Comparison of ENCODE assay signal across 9 mouse cellular contexts in the genomic region with DNA sequence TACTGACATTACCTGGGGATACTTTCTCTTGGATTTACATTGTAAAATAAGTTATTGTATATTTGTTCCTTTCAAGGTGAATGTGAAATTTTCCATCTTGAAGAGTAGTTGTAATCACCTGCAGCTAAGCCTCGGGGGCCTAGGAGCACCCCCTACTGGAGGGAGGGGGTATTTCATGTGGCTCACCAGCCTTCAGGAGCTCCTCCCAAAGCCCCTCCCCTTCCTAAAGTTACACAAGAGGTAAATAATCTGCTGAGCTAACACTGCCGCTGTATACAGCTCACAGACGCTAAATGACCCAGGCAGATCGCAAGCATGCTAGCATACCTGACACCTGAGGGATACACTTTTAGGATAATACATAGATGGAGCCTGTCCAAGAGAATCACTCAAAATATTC. TPM values are rescaled to one million over a fixed set of nuclear protein-coding genes. Genes with fewer than 3 reads are reported as not detected.
DNase-seq lines count a peak whose midpoint lies in the region; ATAC-seq and TF ChIP-seq lines count a peak whose summit lies in the region.
"Had no signal": no experiment of that assay in that cellular context is flagged by ENCODE, and none has a peak within 500 bp of the region (broad histone marks: within the 10 kb centered on the region; RNA-seq: fewer than 3 reads in every experiment).

No protein-coding gene starts in this region.

- no peak overlapping the region for H3K4me3 ChIP-seq in midbrain, postnatal 0 days (ENCODE audit: low read depth, low read length)
- H3K4me3 ChIP-seq in midbrain, embryonic 15.5 days: no peak overlapping the region
- H3K4me3 ChIP-seq in hindbrain, embryonic 13.5 days: no peak overlapping the region
- H3K4me3 ChIP-seq: stomach, embryonic 15.5 days had no signal

- intact Hi-C loops in left cerebral cortex, postnatal 10 days (cut with DNase I): no loop called here

- no peaks in the 10 kb centered on the region for H3K27me3 ChIP-seq in midbrain, postnatal 0 days (ENCODE audit: insufficient read depth, low read length)
- no peaks in the 10 kb centered on the region for H3K27me3 ChIP-seq in midbrain, embryonic 15.5 days (replicated peaks)
- H3K27me3 ChIP-seq in hindbrain, embryonic 13.5 days: no peaks in the 10 kb centered on the region
- H3K27me3 ChIP-seq: stomach, embryonic 15.5 days had no signal

- no peak for ATAC-seq in midbrain, postnatal 0 days (ENCODE audit: low FRiP score)
- ATAC-seq in midbrain, embryonic 15.5 days (replicated peaks): no peak
- no peak for ATAC-seq in hindbrain, embryonic 13.5 days (ENCODE audit: low FRiP score)

- no peaks in the 10 kb centered on the region for H3K4me1 ChIP-seq in midbrain, postnatal 0 days (ENCODE audit: insufficient read depth, low read length)
- no peaks in the 10 kb centered on the region for H3K4me1 ChIP-seq in midbrain, embryonic 15.5 days
- no peaks in the 10 kb centered on the region for H3K4me1 ChIP-seq in hindbrain, embryonic 13.5 days (replicated peaks)
- H3K4me1 ChIP-seq: stomach, embryonic 15.5 days had no signal

- WGBS in midbrain, postnatal 0 days: 35% methylated on average over 4 of the region's 4 CpGs
- 33% methylated on average over 4 of the region's 4 CpGs for WGBS in midbrain, embryonic 15.5 days
- WGBS in hindbrain, embryonic 13.5 days: 35% methylated on average over 4 of the region's 4 CpGs

- no peak overlapping the region for H3K9ac ChIP-seq in midbrain, postnatal 0 days (replicated peaks; ENCODE audit: low read length, poor library complexity, severe bottlenecking)
- H3K9ac ChIP-seq in midbrain, embryonic 15.5 days: no peak overlapping the region
- no peak overlapping the region for H3K9ac ChIP-seq in hindbrain, embryonic 13.5 days
- H3K9ac ChIP-seq: stomach, embryonic 15.5 days had no signal

- peak; percentile 29; the same call in 1 of the 2 replicates for TF ChIP-seq CTCF in midbrain, postnatal 0 days (IDR thresholded peaks at IDR 0.05)

- no peaks in the 10 kb centered on the region for H3K36me3 ChIP-seq in midbrain, postnatal 0 days (ENCODE audit: insufficient read depth, low read length)
- no peaks in the 10 kb centered on the region for H3K36me3 ChIP-seq in midbrain, embryonic 15.5 days (replicated peaks)
- H3K36me3 ChIP-seq in hindbrain, embryonic 13.5 days: no peaks in the 10 kb centered on the region
- H3K36me3 ChIP-seq: stomach, embryonic 15.5 days had no signal

- no peak overlapping the region for H3K27ac ChIP-seq in midbrain, postnatal 0 days (ENCODE audit: low read depth, low read length)
- no peak overlapping the region for H3K27ac ChIP-seq in midbrain, embryonic 15.5 days
- no peak overlapping the region for H3K27ac ChIP-seq in hindbrain, embryonic 13.5 days
- H3K27ac ChIP-seq: stomach, embryonic 15.5 days had no signal

- H3K4me2 ChIP-seq in midbrain, postnatal 0 days (ENCODE audit: low read depth, low read length, poor library complexity, severe bottlenecking): no peak overlapping the region
- no peak overlapping the region for H3K4me2 ChIP-seq in midbrain, embryonic 15.5 days
- no peak overlapping the region for H3K4me2 ChIP-seq in hindbrain, embryonic 13.5 days
- H3K4me2 ChIP-seq: stomach, embryonic 15.5 days had no signal

- DNase-seq in midbrain, postnatal 0 days (ENCODE audit: low spot score): no peak
- peak; percentile 90 for DNase-seq in ZHBTc4 (ENCODE audit: low read depth, low spot score)
- peak; percentile 82 for DNase-seq in induced T-regulatory cell, adult 2 months (ENCODE audit: low read depth)
- peak; percentile 70 for DNase-seq in retina, embryonic 14.5 days (ENCODE audit: low spot score)
- no peak for DNase-seq in left cerebral cortex, postnatal 10 days (ENCODE audit: extremely low spot score in 1 of 2, low spot score in 2 of 2)

- H3K9me3 ChIP-seq in midbrain, postnatal 0 days (ENCODE audit: low read length): no peaks in the 10 kb centered on the region
- H3K9me3 ChIP-seq in midbrain, embryonic 15.5 days: no peaks in the 10 kb centered on the region
- H3K9me3 ChIP-seq in hindbrain, embryonic 13.5 days: no peaks in the 10 kb centered on the region
- H3K9me3 ChIP-seq: stomach, embryonic 15.5 days had no signal

RNA-seq across cellular contexts. Expression of a gene that starts 27.4 kb away (rescaled TPM):
- not detected in 2 replicates for total RNA-seq in midbrain, postnatal 0 days (2014; rRNA removed)
- not detected in 2 replicates for polyA plus RNA-seq in midbrain, postnatal 0 days (2015; fragmentation: Nextera tagmentation; extraction: Ambion mirVana)
- not detected in 2 replicates for polyA plus RNA-seq in midbrain, embryonic 15.5 days (2015; fragmentation: Nextera tagmentation; extraction: Ambion mirVana)
- total RNA-seq in left cerebral cortex, postnatal 10 days (2021): under 1 TPM; 0.73 to 0.75 TPM
- not detected in 2 replicates for polyA plus RNA-seq in hindbrain, embryonic 13.5 days (2015; fragmentation: Nextera tagmentation; extraction: Ambion mirVana)
- total RNA-seq: heart, postnatal 36 days had no signal
- polyA plus RNA-seq: stomach, embryonic 15.5 days had no signal

RNA-seq across cellular contexts. Expression of a gene that starts 32.0 kb away (rescaled TPM):
- not detected in 2 replicates for total RNA-seq in midbrain, postnatal 0 days (2014; rRNA removed)
- polyA plus RNA-seq in midbrain, postnatal 0 days (2015; fragmentation: Nextera tagmentation; extraction: Ambion mirVana): 0.22 TPM in 1 of 2 replicates, not detected in the other
- 0.13 TPM in 1 of 2 replicates, not detected in the other for polyA plus RNA-seq in midbrain, embryonic 15.5 days (2015; fragmentation: Nextera tagmentation; extraction: Ambion mirVana)
- total RNA-seq in left cerebral cortex, postnatal 10 days (2021): under 1 TPM; 0.24 to 0.61 TPM
- polyA plus RNA-seq in hindbrain, embryonic 13.5 days (2015; fragmentation: Nextera tagmentation; extraction: Ambion mirVana): 0.23 and 0.26 TPM in 2 replicates

RNA-seq across cellular contexts. Expression of a gene that starts 50.5 kb away (rescaled TPM):
- not detected in 2 replicates for total RNA-seq in midbrain, postnatal 0 days (2014; rRNA removed)
- 0.11 TPM in 1 of 2 replicates, not detected in the other for polyA plus RNA-seq in midbrain, postnatal 0 days (2015; fragmentation: Nextera tagmentation; extraction: Ambion mirVana)
- polyA plus RNA-seq in midbrain, embryonic 15.5 days (2015; fragmentation: Nextera tagmentation; extraction: Ambion mirVana): 0.19 and 0.66 TPM in 2 replicates
- total RNA-seq in left cerebral cortex, postnatal 10 days (2021): not detected
- 0.09 TPM in 1 of 2 replicates, not detected in the other for polyA plus RNA-seq in hindbrain, embryonic 13.5 days (2015; fragmentation: Nextera tagmentation; extraction: Ambion mirVana)

Comparison
In these comparisons a context has a peak if more than half of its experiments do, and no peak if none do; other contexts are left out.
1. DNase-seq: peak in ZHBTc4 (single experiment), induced T-regulatory cell, adult 2 months (single experiment) and retina, embryonic 14.5 days (single experiment); none in midbrain, postnatal 0 days (single experiment) and left cerebral cortex, postnatal 10 days (0 of 2).